Mouse (Mus musculus) heart, adult 2 months (tissue): ENCODE measurements around the gene AI467606. TPM values are rescaled to one million over a fixed set of nuclear protein-coding genes. Genes with fewer than 3 reads are reported as not detected.

Experiments used
- DNase-seq, 2 experiments: peaks; one replicate each; pipeline ENCODE4 v3.0.0; 2021
- H3K27ac ChIP-seq: fragments of 200-600 bp; 2 replicates; pipeline ENCODE4 v1.8.1; 2022
- H3K27me3 ChIP-seq: fragments of 200-500 bp; 2 replicates; pipeline ENCODE4 v1.6.1; 2012; ENCODE audit warnings: mild to moderate bottlenecking, low read length, inconsistent platforms, mixed read lengths; ENCODE audit not compliant: control insufficient read depth, insufficient read depth
- H3K36me3 ChIP-seq: fragments of 200-500 bp; 2 replicates; pipeline ENCODE4 v1.6.1; 2012; ENCODE audit warnings: low read length, inconsistent platforms; ENCODE audit not compliant: control insufficient read depth, insufficient read depth
- H3K4me1 ChIP-seq: fragments of 200-500 bp; 2 replicates; pipeline ENCODE4 v1.6.1; 2011; ENCODE audit warnings: low read length; ENCODE audit not compliant: control insufficient read depth, insufficient read depth
- H3K4me3 ChIP-seq: fragments of 200-600 bp; 2 replicates; pipeline ENCODE4 v1.8.1; 2022
- H3K79me2 ChIP-seq: fragments of 200-500 bp; replicated peaks from 2 replicates; pipeline ENCODE4 v1.6.1; 2012; ENCODE audit warnings: mild to moderate bottlenecking, inconsistent platforms, low read length, moderate library complexity, mixed read lengths; ENCODE audit not compliant: control insufficient read depth, insufficient read depth
- H3K9ac ChIP-seq: fragments of 200-500 bp; 2 replicates; pipeline ENCODE4 v1.6.1; 2012; ENCODE audit warnings: low read depth, mild to moderate bottlenecking, control low read depth, inconsistent platforms, low read length, mixed read lengths
- CTCF ChIP-seq: fragments of 200-600 bp; IDR thresholded peaks from 2 replicates; pipeline ENCODE4 v1.8.1; 2022; ENCODE audit warnings: antibody characterized with exemption, mild to moderate bottlenecking, moderate library complexity
- EP300 ChIP-seq: fragments of 200-500 bp; IDR thresholded peaks from 2 replicates; pipeline ENCODE4 v1.6.1; 2011; ENCODE audit warnings: low read depth, low read length, control low read depth; ENCODE audit not compliant: insufficient read depth
- POLR2A ChIP-seq: fragments of 200-500 bp; IDR thresholded peaks from 2 replicates; pipeline ENCODE4 v1.6.1; 2011; ENCODE audit warnings: mild to moderate bottlenecking, low read depth, low read length, control low read depth; ENCODE audit not compliant: insufficient read depth
- WGBS: fragments of 180-500 bp; shearing (Covaris S2); methylation state at CpG from one replicate; pipeline ENCODE4 v1.1.7; 2018; 5-methylcytosine and 5-hydroxymethylcytosine counted together
- intact Hi-C: fragments of 180-260 bp; cut with DNase I; formaldehyde crosslinking; loops from one replicate; pipeline ENCODE4 v1.15.1; 2025
- polyA plus RNA-seq: library from polyadenylated mRNA; depleted of rRNA; stranded (reverse); fragments of >200 nt; gene quantifications from 2 replicates; pipeline ENCODE4 v1.2.3, GENCODE M21; 2012
- total RNA-seq, 2 experiments: library from RNA; stranded (reverse); gene quantifications; 2 replicates each; pipeline ENCODE4 v1.2.3; 2021

AI467606 gene
- total and polyA plus RNA-seq, 3 experiments = 1.5 to 4.7 (median 2.1) TPM

- Histone ChIP-seq H3K79me2 (no peaks in the 10 kb centered on the region), H3K27me3 (no peaks in the 10 kb centered on the region), H3K9ac (no peak overlapping the region), H3K27ac (no peak overlapping the region), H3K4me1 (no peaks in the 10 kb centered on the region; the same call in 1 of the 2 replicates), H3K4me3 (no peak overlapping the region), H3K36me3 (no peaks in the 10 kb centered on the region)
- intact Hi-C loops = loop anchor here (1.0 kb wide), 1 partner anchor 278 kb away; no protein-coding TSS in a partner anchor
- peak; percentile 73 to 78 for DNase-seq
- 41% methylated on average over 18 of the region's 18 CpGs for WGBS
- TF ChIP-seq CTCF = peak; percentile 90
- TF ChIP-seq EP300 = peak; percentile 73; the same call in 1 of the 2 replicates
- TF ChIP-seq POLR2A = no peak
These were observed 19.3 kb downstream of the AI467606 start for GRCm38 (mm10) chr7:127110239-127111007.

DNA sequence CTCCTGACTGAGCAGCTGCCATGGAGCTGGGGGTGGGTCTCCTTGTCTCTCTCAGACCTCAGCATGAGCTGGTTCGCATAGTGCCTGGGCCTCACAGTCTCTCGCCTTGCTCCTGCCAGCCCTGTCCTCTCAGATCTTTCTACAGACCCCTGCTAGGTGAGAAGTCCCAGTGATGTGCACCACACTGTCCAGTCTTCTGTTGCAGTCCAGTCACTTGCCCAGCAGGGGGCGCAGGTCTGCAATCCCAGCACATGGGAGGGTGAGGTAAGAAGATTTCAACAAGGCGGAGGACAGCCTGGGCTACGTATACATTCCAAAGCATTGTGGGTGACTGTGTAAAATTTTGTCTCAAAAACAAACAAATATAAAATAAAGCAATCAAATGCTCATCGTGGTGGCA lies 20.3 kb downstream of the AI467606 start:
- 49% methylated on average over 6 of the region's 6 CpGs for WGBS
- Histone ChIP-seq H3K4me1 (no peaks in the 10 kb centered on the region; the same call in 1 of the 2 replicates), H3K27me3 (no peaks in the 10 kb centered on the region), H3K4me3 (no peak overlapping the region), H3K27ac (no peak overlapping the region), H3K9ac (no peak overlapping the region), H3K79me2 (no peaks in the 10 kb centered on the region), H3K36me3 (no peaks in the 10 kb centered on the region)
- peak; percentile 47 to 66 for DNase-seq
- TF ChIP-seq CTCF = peak; percentile 71
- TF ChIP-seq EP300 = no peak
- TF ChIP-seq POLR2A = no peak
- intact Hi-C loops = no loop called here

- Histone ChIP-seq H3K27ac (no peak overlapping the region), H3K4me3 (no peak overlapping the region), H3K9ac (no peak overlapping the region), H3K79me2 (no peaks in the 10 kb centered on the region), H3K36me3 (no peaks in the 10 kb centered on the region), H3K4me1 (no peaks in the 10 kb centered on the region; the same call in 1 of the 2 replicates), H3K27me3 (no peaks in the 10 kb centered on the region)
- intact Hi-C loops = no loop called here
- no peak for TF ChIP-seq EP300
- TF ChIP-seq CTCF = no peak
- no peak for TF ChIP-seq POLR2A
- no peak for DNase-seq
- WGBS = 59% methylated on average over 12 of the region's 12 CpGs
These were observed 21.2 kb downstream of the AI467606 start for GRCm38 (mm10) chr7:127112251-127112841.

- TF ChIP-seq CTCF (no peak), POLR2A (no peak), EP300 (no peak)
- Histone ChIP-seq H3K4me1 (peaks cover 5% of the 10 kb centered on the region), H3K9ac (no peak overlapping the region), H3K27me3 (no peaks in the 10 kb centered on the region), H3K27ac (no peak overlapping the region), H3K79me2 (no peaks in the 10 kb centered on the region), H3K4me3 (no peak overlapping the region), H3K36me3 (no peaks in the 10 kb centered on the region)
- 26% methylated on average over 9 of the region's 9 CpGs for WGBS
- intact Hi-C loops = no loop called here
- DNase-seq = no peak
These were observed 21.9 kb downstream of the AI467606 start for GRCm38 (mm10) chr7:127112921-127113597.

DNA sequence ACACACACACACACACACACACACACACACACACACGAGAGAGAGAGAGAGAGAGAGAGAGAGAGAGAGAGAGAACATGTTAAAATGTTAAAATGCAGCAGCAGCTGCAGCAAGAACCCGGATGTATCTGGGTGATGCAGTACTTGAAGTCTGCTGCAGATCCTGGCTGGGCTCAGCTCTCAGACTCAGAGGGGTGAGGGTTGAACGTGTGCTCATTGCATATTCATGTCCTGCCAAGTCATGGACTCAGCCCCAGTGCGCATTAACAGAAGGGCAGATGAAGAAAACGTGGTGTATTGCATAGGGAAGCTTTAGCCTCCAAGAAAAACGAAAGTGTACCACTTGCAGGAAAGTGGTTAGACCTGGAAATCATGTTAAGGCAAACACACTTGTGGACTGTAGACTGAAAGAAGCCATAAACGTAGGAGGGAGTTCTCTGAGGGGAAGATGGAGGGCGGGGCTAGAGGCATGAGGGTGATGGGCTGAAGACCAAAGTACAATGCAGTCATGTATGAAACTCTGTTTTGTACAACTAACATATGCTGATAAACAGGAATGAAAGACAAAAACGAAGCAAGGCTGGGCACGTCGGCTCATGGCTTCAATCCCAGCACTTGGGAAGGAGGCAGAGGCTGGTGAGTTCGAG lies 22.6 kb downstream of the AI467606 start:
- no peak for DNase-seq
- WGBS = 41% methylated on average over 12 of the region's 12 CpGs
- intact Hi-C loops = no loop called here
- no peak overlapping the region for H3K27ac ChIP-seq
- H3K27me3 ChIP-seq = no peaks in the 10 kb centered on the region
- H3K9ac ChIP-seq = no peak overlapping the region
- H3K4me1 ChIP-seq = peaks cover 5% of the 10 kb centered on the region
- no peaks in the 10 kb centered on the region for H3K79me2 ChIP-seq
- TF ChIP-seq CTCF (no peak), POLR2A (no peak), EP300 (no peak)
- no peaks in the 10 kb centered on the region for H3K36me3 ChIP-seq
- no peak overlapping the region for H3K4me3 ChIP-seq
